Mouse (Mus musculus) liver (tissue): ENCODE measurements at regions not wholly inside any gene's neighbourhood (a gene's known extent, or its start where the extent isn't known, plus 50 kb on each side); places are given as distances from the start of the nearest gene placed in this dataset.
"Not testable (repeated sequence)": the region's sequence is repeated elsewhere in the genome, so short reads cannot be mapped to it uniquely, and the experiment has no call there.

Source experiments
- DNase-seq: peaks from one replicate; pipeline ENCODE4 v3.0.0-alpha.2; 2020; ENCODE audit warnings: mixed read lengths

DNA sequence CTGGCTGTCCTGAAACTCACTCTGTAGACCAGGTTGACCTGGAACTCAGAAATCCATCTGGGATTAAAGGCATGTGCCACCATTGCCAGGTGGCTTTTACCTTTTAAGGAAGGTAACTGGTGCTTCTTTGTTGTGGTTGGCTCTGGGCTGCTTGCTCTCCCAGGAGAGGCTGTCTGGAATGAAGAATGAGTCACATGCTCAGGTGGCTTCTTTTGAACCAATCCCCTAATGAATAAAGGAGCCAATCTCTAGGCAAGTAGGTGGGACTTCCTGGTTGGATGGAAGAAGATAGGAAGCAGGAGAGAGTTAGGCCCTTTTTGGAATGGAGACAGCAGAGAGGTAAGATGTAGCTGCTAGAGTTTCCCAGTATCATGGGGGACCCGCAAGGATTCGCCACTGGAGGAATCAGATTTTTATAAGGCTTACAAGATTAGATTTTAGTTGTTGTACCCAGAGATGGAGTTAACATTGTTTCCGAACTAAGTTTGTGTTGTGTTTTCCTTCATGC, 241.6 kb downstream of the Enc1 start:
- no peak for DNase-seq

DNA sequence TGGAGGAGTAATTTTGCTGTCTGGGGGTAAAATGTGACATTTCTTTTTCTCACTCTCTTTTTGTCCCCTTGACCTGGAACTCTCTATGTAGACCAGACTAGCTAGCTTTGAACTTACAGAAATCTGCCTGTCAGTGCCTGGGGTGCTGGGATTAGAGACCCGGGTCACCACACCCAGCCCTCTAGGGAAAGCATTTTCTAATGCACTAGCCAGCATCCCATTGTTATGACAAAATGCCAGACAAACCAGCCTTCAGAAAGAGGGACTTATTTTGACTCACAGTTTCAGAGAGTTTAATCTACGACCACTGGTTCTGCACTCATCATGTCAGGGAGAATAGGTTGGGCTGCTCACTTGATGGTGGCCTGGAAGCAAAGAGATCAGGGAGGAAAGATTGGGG, 240.4 kb downstream of the Enc1 start:
- no peak for DNase-seq

DNA sequence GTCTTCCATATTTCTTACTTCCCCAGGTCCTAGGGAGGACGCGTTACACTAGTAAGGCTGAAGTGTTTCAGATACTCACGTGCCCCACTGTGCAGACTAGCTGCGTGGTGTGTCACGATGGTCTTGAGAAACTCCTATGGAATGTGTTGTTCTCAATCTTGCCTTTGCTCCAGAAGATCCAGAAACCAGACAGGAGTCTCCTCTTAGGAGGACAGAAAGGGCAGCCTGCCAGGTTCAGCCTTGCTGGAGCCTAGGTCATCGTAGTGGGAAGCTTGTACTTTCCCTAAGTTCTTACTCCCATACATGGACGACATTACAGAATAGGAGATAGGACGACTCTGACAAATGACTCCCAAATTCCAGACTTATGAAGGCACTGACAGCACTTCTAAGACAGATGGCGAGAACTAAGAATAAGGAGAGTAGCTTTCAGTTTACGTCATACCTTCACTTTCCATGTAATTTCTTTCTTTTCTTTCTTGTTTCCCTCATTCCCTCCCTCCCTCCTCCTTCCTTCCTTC, 238.2 kb downstream of the Enc1 start:
- DNase-seq = no peak

DNA sequence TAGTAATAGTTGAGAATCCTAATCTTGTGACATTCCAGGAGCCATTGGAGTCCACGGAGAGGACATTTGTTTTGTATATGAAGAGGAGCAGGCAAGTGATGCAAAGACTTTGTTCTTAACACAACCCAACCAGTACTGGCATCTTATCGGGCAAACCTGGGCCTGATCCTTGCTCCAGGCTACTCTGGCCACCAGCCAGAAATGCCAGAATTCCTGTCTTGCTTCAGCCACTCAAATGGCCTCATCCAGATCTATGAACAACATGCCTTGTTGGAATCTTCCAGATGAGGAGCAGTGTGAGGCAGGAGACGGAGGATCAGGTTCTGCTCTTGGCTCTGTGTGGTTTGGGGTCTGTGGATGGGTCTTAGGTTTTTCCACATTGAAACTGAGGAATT, 233.1 kb downstream of the Enc1 start:
- no peak for DNase-seq

DNA sequence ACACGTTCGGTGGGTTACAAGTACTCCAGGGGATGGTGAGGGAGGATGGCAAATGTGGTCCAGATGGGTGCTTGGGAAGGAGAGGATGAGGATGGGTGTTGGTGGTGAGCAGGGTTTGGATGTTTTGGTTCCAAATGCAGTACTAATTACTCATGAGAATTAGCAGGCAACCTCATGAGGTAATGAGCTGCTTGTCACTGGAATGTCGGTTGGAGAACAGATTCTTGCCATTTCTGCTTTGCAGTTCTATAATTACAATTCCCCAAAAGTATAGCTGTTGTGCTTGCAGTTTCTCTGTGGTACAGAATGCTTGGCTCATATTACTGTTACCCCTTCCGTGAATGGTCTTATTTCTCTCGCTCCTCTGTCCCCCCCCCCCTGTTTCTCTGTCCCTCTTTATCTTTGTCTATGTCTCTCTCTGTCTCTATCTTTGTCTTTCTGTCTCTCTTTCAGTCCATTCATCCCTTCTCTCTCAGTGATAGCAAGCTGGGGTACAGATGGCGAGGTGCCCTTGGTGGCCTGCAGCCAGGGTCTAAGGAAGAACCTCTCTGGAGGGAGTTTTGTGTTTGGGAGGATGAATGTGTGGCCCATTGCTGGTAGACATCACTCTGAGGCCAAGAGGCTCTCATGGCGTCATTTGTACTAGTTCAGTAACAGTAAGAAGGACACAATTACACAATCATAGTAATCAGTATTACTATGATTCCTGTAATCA, 232.5 kb downstream of the Enc1 start:
- DNase-seq = no peak

DNA sequence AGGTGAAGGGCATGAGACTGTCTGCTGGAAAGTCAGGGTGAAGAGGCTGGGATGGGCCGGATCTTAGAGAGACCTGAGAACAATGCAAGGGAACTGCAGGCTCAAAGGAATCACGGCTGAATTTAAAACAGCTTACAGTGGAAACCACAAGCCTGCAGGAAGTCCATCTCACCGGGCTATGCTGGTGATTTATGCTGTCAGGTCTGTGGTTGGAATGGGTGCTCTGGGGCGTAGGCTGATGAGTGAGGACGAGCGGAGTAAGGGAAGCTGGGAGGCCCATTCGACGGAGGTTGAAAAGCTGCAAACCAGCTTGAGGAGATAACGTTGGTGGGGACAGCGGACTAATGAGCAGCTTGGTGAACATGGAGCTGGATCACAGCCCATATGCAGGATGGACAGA, 229.1 kb downstream of the Enc1 start:
- peak; percentile 65 for DNase-seq

DNA sequence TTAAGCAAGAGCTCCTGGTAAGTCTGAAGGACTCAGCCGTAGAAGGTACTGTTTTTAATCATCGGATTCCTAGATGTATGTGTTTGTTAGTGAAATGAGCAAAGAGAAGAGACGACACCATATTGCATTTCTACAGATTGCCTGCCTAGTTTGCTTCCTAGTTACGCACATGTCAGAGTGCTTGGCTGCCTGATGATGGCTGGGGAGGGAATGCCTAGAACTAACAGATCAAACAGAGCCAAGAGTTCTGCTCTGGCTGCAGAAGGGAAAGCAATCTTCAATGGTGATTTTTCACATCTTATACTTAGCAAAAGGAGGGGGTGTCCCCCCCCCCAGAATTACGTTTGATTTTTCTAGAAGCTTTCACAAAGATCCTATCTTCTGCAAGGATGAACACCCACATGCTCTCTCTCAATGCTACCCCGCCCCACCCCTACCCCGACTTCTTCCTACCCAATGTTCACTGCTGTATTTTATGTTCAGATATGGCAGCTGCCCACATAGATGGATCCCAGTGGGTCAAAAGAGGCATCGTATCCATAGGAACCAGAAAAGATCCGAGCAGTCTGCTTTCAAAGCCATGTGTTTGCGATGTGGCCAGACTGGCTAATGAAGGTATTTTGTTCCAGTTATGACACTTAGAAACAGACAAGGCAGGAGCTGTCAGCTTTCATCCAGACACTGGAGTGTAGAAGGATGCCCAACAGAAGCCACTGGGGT, 228.1 kb downstream of the Enc1 start:
- no peak for DNase-seq

DNA sequence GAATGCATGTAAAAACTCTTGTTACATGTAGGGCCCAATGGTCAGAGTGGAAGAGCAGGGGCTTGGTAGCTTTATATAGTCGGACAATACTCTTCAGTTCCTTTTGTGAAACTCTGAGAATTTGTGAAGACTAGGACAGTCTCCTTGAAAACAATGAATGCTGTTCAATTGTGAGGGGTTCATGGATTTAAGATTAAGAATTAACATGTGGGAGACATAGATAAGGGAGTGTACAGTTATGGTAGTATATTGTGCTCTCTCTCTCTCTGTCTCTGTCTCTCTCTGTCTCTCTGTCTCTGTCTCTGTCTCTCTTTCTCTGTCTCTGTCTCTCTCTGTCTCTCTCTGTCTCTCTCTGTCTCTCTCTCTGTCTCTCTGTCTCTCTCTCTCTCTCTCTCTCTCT, 225.7 kb downstream of the Enc1 start:
- DNase-seq = not testable (repeated sequence)

DNA sequence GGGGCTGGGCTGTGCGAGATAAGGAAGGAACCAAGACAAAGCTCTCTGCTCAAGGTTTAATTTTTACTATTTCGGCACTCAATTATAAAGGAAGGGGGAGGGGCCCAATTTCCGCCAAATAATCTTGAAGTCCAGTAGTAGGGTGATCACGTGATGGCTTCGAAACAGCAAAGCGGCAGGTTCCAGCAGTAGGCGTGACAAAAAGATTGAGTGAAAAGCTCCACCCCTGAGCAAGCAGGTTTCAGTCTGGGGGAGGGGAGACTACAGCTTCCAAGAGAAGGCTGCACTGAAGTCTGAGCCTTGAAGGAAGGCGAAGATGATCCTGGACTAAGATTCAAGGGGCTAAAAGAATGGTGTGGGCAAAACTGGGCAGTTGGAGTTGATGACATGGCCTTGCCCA, 222.9 kb downstream of the Enc1 start:
- peak; percentile 74 for DNase-seq

DNA sequence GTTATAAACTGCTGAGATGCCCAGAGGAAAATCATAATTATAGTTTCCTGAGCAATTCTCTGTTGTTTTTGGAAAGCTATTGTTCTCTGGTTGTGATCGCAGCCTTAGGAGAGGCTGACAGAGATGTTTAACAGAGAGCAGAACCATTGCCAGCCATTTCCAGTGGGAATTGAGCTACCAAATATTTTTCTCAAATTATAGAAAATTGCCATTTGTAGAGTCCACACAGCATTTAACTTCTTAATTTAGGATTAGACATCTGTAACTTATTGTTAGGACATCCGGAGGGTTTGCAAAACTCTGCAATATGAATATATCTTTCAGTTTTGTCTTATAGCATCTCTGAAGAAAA, 222.0 kb downstream of the Enc1 start:
- no peak for DNase-seq

DNA sequence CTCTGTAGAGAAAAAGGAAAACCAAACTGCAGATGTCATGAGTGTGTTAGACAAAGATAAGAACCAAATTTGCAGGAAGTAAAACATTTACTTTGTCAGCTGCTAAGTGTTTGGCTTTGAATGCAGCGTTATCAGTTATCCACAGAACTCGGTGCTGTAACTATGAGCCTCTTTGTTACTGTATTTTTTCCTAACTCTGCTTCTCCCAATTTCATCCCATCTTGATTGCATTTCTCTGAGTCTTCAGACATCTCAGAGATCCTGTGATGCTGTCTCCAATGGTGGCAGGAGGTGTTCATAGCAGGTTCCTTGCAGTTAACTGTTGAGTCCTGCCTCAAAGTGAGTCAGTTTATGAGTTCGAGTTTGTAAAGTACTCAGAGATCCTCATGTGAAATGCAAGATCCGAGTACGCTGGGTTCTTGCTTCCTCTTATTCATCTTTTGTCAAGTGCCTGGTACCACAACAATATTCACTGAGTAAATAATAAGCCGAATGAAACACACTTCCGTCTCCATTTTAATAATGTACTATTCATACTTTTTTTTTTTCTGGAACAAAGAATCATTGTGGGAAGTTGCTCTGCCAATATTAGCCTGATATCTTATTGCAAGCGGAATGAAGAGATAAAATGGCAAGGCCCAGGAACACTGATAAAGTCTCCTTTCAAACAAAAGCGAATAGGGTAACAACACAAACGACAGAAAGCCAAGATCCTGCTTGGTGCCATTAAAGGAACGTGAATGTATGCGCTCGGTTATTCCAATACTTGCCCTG, 221.4 kb downstream of the Enc1 start:
- DNase-seq = no peak

DNA sequence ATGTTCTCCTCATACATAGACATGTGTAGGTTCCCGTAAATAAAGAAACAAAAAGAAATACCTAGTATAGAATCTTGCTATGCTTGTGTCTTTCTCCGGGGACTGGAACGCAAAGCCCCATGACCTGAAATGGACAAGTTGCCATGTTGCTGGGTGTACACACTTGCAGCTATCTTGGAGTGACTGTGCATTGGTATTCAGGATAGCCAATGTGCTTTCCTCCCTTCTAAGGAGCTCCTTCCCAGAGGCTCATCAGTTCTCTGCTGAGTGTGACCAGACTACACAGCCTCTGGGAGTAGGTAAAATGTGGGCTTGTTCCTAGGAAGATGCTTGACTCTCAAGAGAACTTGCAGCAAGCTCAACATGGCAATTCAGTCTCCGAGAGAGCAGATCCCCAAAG, 220.3 kb downstream of the Enc1 start:
- no peak for DNase-seq

DNA sequence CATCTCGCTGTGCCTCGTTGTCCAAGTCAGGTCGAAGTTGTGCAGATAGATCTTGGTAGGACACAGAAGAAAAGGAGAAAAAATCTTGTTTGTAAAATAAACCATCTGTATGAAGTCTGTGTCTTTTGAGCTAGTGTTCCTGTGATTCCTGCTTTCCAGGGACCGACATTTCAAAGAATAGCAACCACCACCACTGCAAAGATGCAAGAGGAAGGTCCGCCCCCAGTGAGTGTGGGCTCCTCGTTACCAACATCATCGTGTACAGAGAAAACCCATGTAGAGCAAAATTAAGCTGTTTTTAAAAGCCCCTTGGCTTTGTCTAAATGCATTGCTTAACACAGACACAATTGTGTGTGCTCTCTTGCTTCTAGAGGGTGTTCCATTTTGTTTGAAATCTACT, 218.2 kb downstream of the Enc1 start:
- no peak for DNase-seq

DNA sequence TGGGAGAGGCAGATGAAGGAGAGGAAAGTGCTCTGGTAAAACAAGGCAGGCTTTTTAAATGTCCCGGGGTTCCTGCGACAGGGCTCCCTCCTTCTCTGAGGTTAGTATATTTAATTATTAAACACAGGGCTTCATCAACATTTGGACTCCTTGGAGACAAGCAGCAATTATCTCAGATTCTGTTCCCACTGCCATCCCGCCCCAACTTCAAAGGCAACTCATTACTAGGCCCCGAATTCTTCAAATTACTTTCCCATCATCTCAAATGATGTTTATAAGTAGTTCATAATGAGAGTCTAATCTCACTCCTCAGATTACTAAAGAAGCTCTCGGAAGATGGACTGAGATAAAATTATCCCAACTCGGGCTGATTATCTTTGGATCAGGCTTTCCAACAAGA, 215.1 kb downstream of the Enc1 start:
- no peak for DNase-seq

DNA sequence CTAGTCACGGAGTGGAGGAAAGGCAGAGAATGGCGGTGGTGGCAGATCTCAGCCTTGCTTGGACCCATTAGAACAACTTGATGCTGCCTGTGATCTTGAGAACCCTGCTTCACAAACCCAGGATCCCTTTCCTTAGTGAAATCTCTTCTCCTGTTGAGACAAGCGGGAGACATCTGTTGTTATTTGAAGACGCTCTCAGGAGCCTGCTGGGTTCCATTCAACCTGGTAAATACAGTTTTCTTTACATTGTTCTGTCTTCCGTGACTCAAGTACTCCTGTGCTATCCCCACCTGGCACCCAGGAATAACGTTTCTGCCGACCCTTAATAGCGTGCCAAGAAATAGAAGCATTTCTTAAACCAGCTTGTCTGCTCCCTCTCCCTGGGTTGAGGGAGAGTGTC, 213.8 kb downstream of the Enc1 start:
- DNase-seq = no peak

DNA sequence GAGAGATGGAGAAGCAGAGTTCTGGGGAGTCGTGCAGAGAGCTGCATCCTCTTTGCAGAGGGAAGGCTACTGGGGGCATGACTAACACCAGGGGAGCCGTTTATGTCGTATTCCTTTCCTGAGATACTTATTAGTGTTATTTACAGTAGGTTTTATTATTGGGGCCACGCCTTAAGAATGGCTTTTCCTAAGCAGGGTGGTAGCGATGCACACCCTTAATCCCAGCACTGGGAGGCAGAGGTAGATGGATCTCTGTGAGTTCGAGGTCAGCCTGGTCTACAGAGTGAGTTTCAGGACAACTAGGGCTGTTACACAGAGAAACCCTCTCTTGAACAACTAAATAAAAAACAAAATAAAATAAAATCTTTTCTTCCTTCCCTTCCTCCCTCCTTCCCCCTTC, 212.6 kb downstream of the Enc1 start:
- DNase-seq = no peak

DNA sequence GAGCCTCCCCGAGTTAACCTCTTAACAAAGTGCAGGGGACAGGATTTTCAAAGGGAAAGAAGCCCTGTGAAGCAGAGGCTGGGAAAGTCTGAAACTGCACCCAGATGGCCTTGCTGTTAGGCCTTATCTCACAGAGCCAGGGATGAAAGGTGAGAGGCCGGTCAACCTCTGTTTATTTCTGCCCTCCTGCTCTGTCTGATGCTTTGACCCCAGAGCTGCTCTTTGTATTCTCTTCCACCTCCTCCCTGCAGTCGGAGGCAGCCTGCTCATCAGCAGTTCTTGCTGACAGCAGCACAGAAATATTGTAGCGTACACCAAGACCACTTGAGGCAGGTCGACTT, 212.2 kb downstream of the Enc1 start:
- DNase-seq = peak; percentile 82

DNA sequence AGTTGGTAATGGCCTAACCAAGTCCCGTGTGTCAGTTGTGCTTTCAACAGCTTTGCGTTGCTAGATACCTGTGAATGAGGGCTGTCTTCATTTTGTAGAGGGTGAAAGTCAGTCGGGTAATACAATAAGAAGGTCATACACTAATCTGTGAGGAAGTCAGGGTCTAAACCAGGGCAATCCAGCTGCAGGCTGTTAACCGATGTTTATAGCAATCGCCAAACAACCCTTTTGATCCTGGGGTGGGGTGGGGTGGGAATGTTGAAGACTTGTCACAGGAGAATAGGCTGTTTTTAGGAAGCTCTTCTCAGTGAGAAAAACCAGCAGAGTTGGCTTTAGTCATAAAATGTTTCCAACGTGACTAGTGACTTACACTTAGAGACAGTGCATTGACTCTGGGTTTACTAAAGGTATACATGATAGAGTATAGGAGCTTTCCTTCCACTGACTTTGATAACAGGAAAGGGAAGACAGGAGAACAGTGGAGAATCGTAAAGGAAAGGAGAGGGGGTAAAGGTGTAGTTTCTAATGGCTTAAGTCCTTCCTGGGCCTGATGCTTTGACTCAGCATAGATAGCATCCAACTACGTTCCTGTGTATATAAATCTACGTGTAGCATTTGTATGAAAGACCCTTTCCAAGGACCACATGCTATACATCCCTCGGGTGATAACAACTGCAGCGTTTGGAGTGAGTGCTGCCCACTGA, 211.6 kb downstream of the Enc1 start:
- no peak for DNase-seq

DNA sequence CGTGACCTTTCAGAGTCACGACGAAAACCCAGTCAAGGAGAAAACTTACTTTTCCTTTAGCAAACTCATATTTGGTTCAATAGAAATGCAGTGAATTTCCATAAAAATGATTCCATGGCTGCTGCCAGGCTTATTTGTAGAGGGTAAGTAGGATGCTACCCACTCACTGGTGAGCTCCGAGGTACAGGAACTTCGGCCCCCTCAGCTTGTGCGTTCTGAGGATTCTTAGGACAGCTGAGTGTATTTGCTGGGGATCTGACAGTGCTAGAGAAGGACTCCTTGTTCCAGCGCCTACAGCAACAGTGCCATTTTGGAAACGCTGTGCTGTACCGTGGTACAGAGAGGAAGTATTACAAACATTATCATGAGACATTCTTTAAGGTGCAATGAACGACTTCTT, 210.4 kb downstream of the Enc1 start:
- DNase-seq = no peak

DNA sequence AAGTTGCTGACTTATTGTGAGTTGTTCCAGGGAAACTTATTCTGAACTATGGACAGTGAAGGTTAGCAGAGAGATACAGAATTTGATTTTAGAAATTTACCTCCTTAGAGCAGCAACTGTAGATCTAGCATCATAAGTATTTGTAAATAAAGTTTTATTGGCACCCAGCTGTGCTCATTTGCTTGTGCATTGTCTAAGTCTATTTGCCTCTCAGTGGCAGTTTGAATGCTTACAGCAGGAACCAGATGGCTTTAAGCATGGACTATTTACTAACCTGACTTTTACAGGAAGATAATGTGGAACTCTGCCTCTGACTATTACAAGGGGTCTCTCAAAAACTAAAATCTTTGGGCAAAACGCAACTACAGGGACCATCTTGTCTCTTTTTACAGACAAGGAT, 207.2 kb downstream of the Enc1 start:
- DNase-seq = no peak

DNA sequence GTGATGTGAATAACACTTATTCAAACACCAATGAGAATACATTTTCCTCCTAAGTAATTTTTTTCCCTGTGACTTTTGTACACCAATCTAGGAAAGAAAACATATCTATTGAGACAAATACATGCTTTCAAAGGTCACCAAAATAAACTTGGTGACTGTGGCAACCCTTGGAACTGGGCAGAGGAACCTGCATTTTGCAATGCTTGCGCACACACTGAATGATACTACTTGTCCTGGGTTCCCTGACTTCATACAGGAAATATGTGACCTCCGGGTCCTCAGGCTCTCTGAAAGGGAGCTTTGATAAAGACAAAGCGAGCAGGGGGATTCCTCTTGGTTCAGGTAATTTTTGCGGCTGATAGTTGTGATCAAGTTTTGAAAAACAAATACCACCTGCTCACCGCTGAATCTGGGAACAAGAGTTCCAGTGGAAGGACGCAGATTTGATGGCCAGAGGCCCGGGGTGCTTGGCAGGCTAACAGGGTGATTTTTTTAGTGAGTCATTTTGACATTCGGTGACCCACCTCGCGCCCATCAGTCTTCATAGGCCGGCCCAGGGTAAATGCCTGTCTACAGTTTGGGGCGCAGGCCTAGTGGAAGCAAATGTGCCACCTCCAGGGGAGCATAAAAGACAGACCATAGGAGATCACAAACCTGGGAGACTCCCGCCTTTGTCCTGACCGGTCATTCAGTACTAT, 203.0 kb downstream of the Enc1 start:
- DNase-seq = no peak

DNA sequence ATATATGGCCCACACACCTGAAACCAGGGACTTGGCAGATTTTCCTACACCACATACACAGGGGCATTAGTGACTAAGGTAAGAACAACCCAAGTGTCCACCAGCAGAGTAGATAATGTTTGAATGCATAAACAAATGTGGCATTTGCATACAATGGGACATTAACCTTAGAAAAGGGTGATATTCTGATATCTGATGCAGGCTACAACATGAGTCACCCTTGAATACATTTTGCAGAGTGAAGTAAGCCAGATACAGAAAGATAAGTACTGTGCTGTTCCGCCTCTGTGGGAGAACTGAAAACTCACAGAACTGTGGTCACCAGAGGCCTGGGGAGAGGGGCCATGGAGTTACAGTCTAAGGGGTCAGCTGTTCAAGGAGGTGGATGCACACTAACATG, 201.9 kb downstream of the Enc1 start:
- no peak for DNase-seq

DNA sequence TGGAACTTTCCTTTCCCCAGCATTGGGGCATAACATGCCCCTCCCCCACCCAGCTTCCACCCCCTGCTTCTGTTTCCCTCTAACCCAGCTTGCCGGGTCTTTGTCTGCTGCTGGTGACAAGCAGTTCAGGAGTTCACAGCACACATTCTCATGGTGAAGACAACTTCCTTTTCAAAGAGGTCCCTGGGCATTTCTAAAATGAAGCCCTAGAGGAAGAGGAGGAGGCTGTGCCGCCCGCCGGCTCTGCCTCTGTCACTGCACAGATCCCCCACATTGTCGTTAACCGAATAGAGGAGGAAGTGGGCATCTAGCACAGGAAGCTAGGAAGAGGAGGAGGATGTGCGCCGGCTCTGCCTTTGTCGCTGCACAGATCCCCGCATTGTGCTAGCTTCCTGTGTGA, 201.4 kb downstream of the Enc1 start:
- peak; percentile 28 for DNase-seq
